Mouse (Mus musculus) forebrain, postnatal 0 days (tissue): Measurements from ENCODE around the gene Cnst. TPM values are rescaled to one million over a fixed set of nuclear protein-coding genes. Genes with fewer than 3 reads are reported as not detected.

ENCODE experiments used
- ATAC-seq: fragments of 200-750 bp; cut with Nextera tagmentation; 2 replicates; pipeline ENCODE4 v1.8.0; 2017; ENCODE audit warnings: mild to moderate bottlenecking, moderate library complexity
- DNase-seq: peaks from one replicate; pipeline ENCODE4 v3.0.0-alpha.2; 2015
- H3K27ac ChIP-seq: fragments of 300-500 bp; sonication (generic); 2 replicates; pipeline ENCODE4 v1.5.1; 2014; ENCODE audit warnings: low read depth, mild to moderate bottlenecking, antibody characterized with exemption, low read length, moderate library complexity, mixed read lengths
- H3K27me3 ChIP-seq: fragments of 300-500 bp; sonication (generic); 2 replicates; pipeline ENCODE4 v1.6.1; 2014; ENCODE audit warnings: mild to moderate bottlenecking, low read length, mixed read lengths; ENCODE audit not compliant: insufficient read depth
- H3K36me3 ChIP-seq: fragments of 300-500 bp; sonication (generic); 2 replicates; pipeline ENCODE4 v1.6.1; 2014; ENCODE audit warnings: mild to moderate bottlenecking, moderate library complexity; ENCODE audit not compliant: insufficient read depth
- H3K4me1 ChIP-seq: fragments of 300-500 bp; sonication (generic); 2 replicates; pipeline ENCODE4 v1.6.1; 2014; ENCODE audit warnings: antibody characterized with exemption; ENCODE audit not compliant: insufficient read depth
- H3K4me2 ChIP-seq: fragments of 300-500 bp; sonication (generic); 2 replicates; pipeline ENCODE4 v1.6.1; 2014; ENCODE audit warnings: low read depth, mild to moderate bottlenecking, moderate library complexity
- H3K4me3 ChIP-seq: fragments of 300-500 bp; sonication (generic); 2 replicates; pipeline ENCODE4 v1.5.1; 2014; ENCODE audit warnings: low read depth, low read length, mixed read lengths
- H3K9ac ChIP-seq: fragments of 300-500 bp; sonication (generic); 2 replicates; pipeline ENCODE4 v1.6.1; 2014; ENCODE audit warnings: mild to moderate bottlenecking
- H3K9me3 ChIP-seq: fragments of 300-500 bp; sonication (generic); 2 replicates; pipeline ENCODE4 v1.6.1; 2016; ENCODE audit warnings: low read length
- CTCF ChIP-seq: sonication (generic); IDR thresholded peaks from 2 replicates; pipeline ENCODE4 v1.5.1; 2016; ENCODE audit warnings: antibody characterized with exemption, control low read depth, low read depth
- WGBS: fragments of 180-500 bp; shearing (Covaris S2); extraction: QIAGEN DNeasy Blood & Tissue Kit; methylation state at CpG from one replicate; pipeline ENCODE4 v1.1.7; 2014; 5-methylcytosine and 5-hydroxymethylcytosine counted together
- polyA plus RNA-seq: library from polyadenylated mRNA; unstranded; fragments of >200 nt; fragmentation: Nextera tagmentation; extraction: Ambion mirVana; gene quantifications from 2 replicates; pipeline ENCODE4 v1.2.1, GENCODE M21; 2015
- total RNA-seq: library from RNA; depleted of rRNA; stranded (reverse); fragments of >200 nt; gene quantifications from 2 replicates; pipeline ENCODE4 v1.2.3, GENCODE M21; 2014

Cnst gene
- total and polyA plus RNA-seq, 2 experiments from 2014 or later: 12.8 to 28.5 TPM

DNA sequence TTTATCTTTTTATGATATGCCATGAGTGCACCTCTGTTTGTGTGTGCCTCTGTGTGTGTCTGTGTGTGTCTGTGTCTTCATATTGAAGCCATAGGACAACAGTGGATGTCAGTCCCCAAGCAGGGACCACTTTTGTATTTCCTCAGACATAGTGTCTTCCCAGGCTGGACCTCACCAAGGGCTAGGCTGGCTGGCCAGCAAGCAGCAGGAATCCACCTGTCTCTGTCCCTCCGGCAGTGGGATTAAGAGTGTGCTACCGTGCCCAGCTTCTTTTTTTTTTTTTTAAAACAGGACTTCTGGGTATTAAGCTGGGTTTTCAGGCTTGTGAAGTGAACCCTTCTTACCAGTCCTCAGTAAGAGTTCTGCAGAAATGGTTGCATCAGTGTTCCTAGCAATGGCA, 46.0 kb downstream of the Cnst start:
- peaks cover 9% of the 10 kb centered on the region for H3K4me1 ChIP-seq
- H3K9ac ChIP-seq: no peak overlapping the region
- no peak for TF ChIP-seq CTCF
- WGBS: 78% methylated on average over 2 of the region's 2 CpGs
- no peak overlapping the region for H3K4me3 ChIP-seq
- H3K9me3 ChIP-seq: no peaks in the 10 kb centered on the region
- no peak overlapping the region for H3K4me2 ChIP-seq
- ATAC-seq (no peak), DNase-seq (no peak)
- H3K36me3 ChIP-seq: peaks cover 7% of the 10 kb centered on the region; the same call in 1 of the 2 replicates
- H3K27me3 ChIP-seq: no peaks in the 10 kb centered on the region
- no peak overlapping the region for H3K27ac ChIP-seq

- H3K27ac ChIP-seq: no peak overlapping the region
- H3K9ac ChIP-seq: no peak overlapping the region
- peaks cover 8% of the 10 kb centered on the region for H3K4me1 ChIP-seq
- H3K36me3 ChIP-seq: peaks cover 7% of the 10 kb centered on the region; the same call in 1 of the 2 replicates
- DNase-seq (no peak), ATAC-seq (no peak)
- 75% methylated on average over 7 of the region's 7 CpGs for WGBS
- no peak overlapping the region for H3K4me3 ChIP-seq
- H3K9me3 ChIP-seq: no peaks in the 10 kb centered on the region
- H3K4me2 ChIP-seq: no peak overlapping the region
- no peaks in the 10 kb centered on the region for H3K27me3 ChIP-seq
- TF ChIP-seq CTCF: peak; percentile 10; the same call in 1 of the 2 replicates
Observed at GRCm38 (mm10) chr1:179592972-179593371, 46.8 kb downstream of the Cnst start.

GRCm38 (mm10) chr1:179598386-179598785, 52.2 kb downstream of the Cnst start:
- 89% methylated on average over 6 of the region's 6 CpGs for WGBS
- Histone ChIP-seq H3K4me3 (no peak overlapping the region), H3K27ac (no peak overlapping the region), H3K36me3 (no peaks in the 10 kb centered on the region), H3K4me1 (no peaks in the 10 kb centered on the region), H3K27me3 (no peaks in the 10 kb centered on the region), H3K9ac (no peak overlapping the region), H3K4me2 (no peak overlapping the region), H3K9me3 (no peaks in the 10 kb centered on the region)
- DNase-seq (no peak), ATAC-seq (no peak)
- TF ChIP-seq CTCF: no peak

DNA sequence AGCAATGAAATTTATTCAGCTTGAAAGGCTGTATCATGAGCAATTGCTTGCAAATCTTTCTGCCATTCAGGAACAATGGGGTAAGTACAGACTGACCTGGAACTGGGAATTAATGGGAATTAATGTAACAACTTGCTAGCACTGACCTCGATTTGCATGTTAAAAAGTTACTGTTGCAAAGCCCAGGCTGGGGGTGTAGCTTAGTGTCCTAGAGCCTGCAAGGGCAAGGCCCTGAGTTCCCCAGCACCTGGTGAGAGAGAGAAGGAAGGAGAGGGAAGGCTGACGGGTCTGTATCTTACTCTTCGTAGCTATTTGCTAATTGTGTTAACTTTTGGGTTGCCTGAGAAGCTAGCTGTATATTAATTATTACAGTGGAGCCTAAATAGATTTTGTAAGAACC, 58.4 kb downstream of the Cnst start:
- Histone ChIP-seq H3K27ac (no peak overlapping the region), H3K9me3 (no peaks in the 10 kb centered on the region), H3K36me3 (no peaks in the 10 kb centered on the region; the same call in none of the 2 replicates), H3K4me2 (no peak overlapping the region), H3K4me3 (no peak overlapping the region), H3K4me1 (no peaks in the 10 kb centered on the region), H3K9ac (no peak overlapping the region), H3K27me3 (no peaks in the 10 kb centered on the region)
- DNase-seq: no peak
- 57% methylated on average over 3 of the region's 3 CpGs for WGBS
- ATAC-seq: no peak
- no peak for TF ChIP-seq CTCF

GRCm38 (mm10) chr1:179606004-179606723, 60.0 kb downstream of the Cnst start:
- no peak overlapping the region for H3K27ac ChIP-seq
- H3K9ac ChIP-seq: no peak overlapping the region
- 86% methylated on average over 9 of the region's 9 CpGs for WGBS
- no peaks in the 10 kb centered on the region for H3K9me3 ChIP-seq
- DNase-seq (no peak), ATAC-seq (no peak)
- no peaks in the 10 kb centered on the region for H3K27me3 ChIP-seq
- no peaks in the 10 kb centered on the region for H3K4me1 ChIP-seq
- no peak overlapping the region for H3K4me3 ChIP-seq
- no peak overlapping the region for H3K4me2 ChIP-seq
- peaks cover 12% of the 10 kb centered on the region for H3K36me3 ChIP-seq
- no peak for TF ChIP-seq CTCF

DNA sequence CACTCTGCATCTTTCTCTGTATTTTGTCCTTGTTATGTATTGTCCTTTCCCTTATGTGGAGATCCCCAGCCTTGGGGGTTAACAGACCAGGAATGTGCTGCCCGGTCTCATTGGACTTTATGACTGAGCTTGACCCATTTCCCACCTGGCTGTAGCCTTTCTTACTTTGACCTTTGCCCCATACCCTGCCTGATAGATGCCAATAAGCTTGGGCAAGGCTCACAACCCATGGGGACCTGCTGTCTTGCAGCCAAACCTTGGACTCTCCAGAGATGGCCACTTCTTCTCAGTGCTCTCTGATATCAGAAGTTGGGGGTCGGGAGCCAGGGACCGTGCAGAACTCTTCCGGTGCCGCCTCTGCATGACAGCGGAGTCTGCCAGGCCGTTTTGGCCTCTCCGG, 62.4 kb downstream of the Cnst start:
- Histone ChIP-seq H3K4me1 (no peaks in the 10 kb centered on the region), H3K36me3 (peaks cover 12% of the 10 kb centered on the region), H3K4me3 (no peak overlapping the region), H3K4me2 (no peak overlapping the region), H3K27ac (no peak overlapping the region), H3K9ac (no peak overlapping the region), H3K9me3 (no peaks in the 10 kb centered on the region), H3K27me3 (no peaks in the 10 kb centered on the region)
- WGBS: 93% methylated on average over 8 of the region's 8 CpGs
- TF ChIP-seq CTCF: no peak
- DNase-seq: no peak
- ATAC-seq: no peak

- Histone ChIP-seq H3K9me3 (no peaks in the 10 kb centered on the region), H3K36me3 (peaks cover 12% of the 10 kb centered on the region), H3K4me1 (no peaks in the 10 kb centered on the region), H3K9ac (no peak overlapping the region), H3K27me3 (no peaks in the 10 kb centered on the region), H3K4me3 (no peak overlapping the region), H3K27ac (no peak overlapping the region), H3K4me2 (no peak overlapping the region)
- whole genome bisulfite sequencing: 56% methylated on average over 26 of the region's 26 CpGs
- no peak for DNase-seq
- ATAC-seq: no peak
- TF ChIP-seq CTCF: no peak
Observed at GRCm38 (mm10) chr1:179609724-179610505, 63.7 kb downstream of the Cnst start.
